Mouse (Mus musculus) thymus, postnatal 25 days (tissue): ENCODE data around the gene Adam10.

Experiments used
- DNase-seq: peaks from one replicate; pipeline ENCODE4 v3.0.0; 2022

The Adam10 gene

DNA sequence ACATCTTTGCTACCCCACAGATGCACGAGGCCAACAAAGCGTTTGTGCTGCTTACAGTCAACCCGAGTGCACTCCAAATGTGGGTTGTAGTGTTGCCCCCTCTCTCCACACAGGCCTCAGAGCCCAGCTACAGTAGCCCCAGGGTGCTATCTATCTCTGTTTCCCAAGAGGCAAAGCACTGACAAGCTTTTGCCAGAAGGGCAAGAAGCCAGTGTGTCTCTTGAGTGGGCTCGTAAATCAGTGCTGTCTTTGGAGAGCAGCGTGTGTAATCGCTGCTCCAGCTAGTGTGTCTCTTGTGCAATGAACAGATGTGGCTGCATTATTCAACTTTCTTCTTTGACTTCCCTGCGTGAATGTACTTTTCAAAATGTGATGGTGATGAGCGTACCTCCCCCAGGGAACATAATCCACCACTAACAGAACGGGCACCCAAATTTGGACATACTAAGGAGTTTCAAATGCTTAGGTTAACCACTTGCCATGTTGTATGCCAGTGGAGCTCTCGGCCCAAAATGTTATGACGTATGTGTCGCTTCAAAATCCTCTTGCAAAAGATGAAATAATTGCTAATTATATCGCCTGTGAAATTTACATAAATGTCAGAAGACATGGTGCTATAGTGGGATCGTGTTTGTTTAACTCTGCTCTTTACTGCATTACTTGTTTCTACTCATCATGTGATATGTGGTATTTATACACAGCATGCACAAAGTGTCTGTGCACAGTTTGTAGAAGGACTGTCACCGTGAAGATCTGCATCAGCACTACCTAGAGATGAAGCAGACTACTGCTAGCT is 116.0 kb downstream of the Adam10 start:
- no peak for DNase-seq

- no peak for DNase-seq
These were observed 116.6 kb downstream of the Adam10 start for GRCm38 (mm10) chr9:70795439-70795757.

GRCm38 (mm10) chr9:70800588-70801315 is 122.0 kb downstream of the Adam10 start:
- no peak for DNase-seq

GRCm38 (mm10) chr9:70801761-70802160 is 123.0 kb downstream of the Adam10 start:
- DNase-seq, result no peak

- no peak for DNase-seq
These were observed 124.0 kb downstream of the Adam10 start for GRCm38 (mm10) chr9:70802816-70803215.

DNA sequence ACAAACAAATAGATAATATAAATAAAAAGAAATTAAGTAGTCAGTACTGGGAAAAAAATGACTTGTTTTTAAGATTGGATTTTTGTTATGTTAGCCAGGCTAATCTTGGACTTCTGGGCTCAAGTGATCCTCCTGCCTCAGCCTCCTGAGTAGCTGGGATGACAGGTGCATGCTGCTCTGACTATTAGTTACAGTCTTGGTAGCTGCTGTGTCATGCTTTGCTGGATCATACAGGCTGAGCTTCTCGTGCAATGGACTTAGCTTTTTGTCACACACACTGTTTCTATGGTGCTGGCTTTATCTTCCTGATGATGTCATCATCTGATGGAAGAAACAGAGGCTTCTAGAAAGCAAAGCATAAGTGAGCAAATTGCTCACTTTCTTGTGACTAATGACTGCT is 127.3 kb downstream of the Adam10 start:
- DNase-seq, result no peak

- no peak for DNase-seq
These were observed 128.9 kb downstream of the Adam10 start for GRCm38 (mm10) chr9:70807714-70808113.

DNA sequence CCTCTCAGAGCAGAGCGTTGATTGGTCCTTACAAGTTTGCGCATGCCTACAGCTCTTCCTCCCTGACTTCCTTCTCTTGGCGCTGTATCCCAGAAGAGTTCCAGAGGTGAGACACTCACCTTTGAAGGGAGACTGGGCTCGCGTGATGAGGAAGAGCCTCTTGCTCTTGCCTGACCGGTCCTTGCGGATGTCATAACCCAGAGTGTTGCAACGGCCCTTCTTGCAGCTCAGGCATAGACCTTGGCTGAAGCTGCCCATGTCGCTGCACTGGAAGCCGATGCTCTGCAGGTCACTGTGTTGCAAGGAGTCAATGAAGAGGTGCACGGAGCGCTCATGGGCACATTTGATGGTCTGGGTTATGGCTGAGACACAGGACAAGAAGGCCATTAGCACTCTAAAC is 133.8 kb downstream of the Adam10 start:
- no peak for DNase-seq

DNA sequence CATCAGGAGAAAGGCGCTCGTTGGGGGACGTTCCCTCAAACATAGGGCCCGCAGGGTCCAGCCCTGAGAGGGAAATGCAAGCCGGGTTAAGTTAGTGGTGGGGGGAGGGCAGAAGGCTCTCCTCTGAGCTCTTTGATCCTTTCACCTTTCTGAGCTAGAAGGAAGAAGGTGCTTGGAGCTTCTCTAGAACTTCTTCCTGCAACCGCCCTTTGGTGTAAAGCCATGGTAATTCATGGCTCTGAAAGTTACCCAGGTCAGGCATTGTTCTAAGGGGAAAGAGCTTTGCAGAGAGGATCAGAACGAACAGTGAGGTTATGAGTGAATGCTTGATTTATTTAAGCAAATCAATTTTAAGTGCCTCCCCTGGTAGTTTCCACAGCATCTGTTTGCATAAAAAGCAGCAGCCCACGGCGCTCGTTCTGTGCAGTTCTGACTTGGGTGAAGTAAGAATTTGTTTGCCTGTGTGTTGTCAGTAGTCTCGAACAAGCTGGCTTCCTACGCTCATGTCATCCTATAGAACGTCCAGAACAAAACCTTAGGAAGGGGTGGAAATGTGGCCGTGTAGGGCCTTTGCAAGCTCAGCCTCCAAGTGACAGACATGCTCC is 138.0 kb downstream of the Adam10 start:
- no peak for DNase-seq

DNA sequence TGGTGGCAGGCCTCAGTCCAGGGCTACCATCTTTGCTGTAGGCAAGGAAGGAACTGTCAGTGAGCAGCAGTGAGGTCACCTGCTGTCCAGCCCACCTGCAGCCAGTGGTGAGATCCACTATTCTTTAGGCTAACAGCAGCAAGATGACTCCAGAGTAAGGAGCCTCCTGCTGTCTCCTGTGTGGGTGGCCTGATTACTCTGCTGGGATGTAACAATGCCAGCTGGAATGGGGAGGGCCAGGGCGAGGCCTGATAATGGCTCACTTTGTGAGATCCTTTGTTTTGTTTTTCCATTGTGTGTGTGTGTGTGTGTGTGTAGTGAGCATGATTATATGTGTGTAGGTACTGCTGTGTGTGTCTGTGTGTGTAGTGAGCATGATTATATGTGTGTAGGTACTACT is 138.6 kb downstream of the Adam10 start:
- DNase-seq, result no peak

GRCm38 (mm10) chr9:70818739-70819138 is 139.9 kb downstream of the Adam10 start:
- no peak for DNase-seq

- no peak for DNase-seq
These were observed 145.3 kb downstream of the Adam10 start for GRCm38 (mm10) chr9:70824103-70824502.

GRCm38 (mm10) chr9:70827911-70828310 is 149.1 kb downstream of the Adam10 start:
- DNase-seq, result no peak
